8 mouse cellular contexts compared by ENCODE assay signal in genomic region chr8:6572066-6572665, GRCm38 (mm10).
A peak's percentile ranks its signal among the peaks of the same experiment; 100 is the strongest.
DNase-seq lines count a peak whose midpoint lies in the region; ATAC-seq and TF ChIP-seq lines count a peak whose summit lies in the region.

No protein-coding gene starts in this region.

- 41% methylated on average over 9 of the region's 9 CpGs for WGBS in forebrain, embryonic 11.5 days
- 16% methylated on average over 9 of the region's 9 CpGs for WGBS in lung, embryonic 16.5 days

- DNase-seq in ES-E14 (ENCODE audit: low read depth, low spot score) = peak; percentile 38
- DNase-seq in brain, adult 2 months (ENCODE audit: low read depth, low spot score) = peak; percentile 83
- peak; percentile 93 for DNase-seq in forebrain, embryonic 11.5 days (ENCODE audit: low spot score)
- DNase-seq in heart, postnatal 10 days = peak; percentile 81 to 93
- peak; percentile 71 to 91 for DNase-seq in layer of hippocampus, adult 18-20 months (ENCODE audit: low spot score in 2 of 2)
- DNase-seq in right cerebral cortex, adult 18-20 months = peak; percentile 81
- peak; percentile 60 to 83 for DNase-seq in urinary bladder, adult 18-20 months (ENCODE audit: low spot score in 2 of 2)

- no peak overlapping the region for H3K9ac ChIP-seq in ES-E14 (ENCODE audit: insufficient read depth, low read depth, low read length, poor library complexity, severe bottlenecking)
- H3K9ac ChIP-seq in forebrain, embryonic 11.5 days (ENCODE audit: low read length) = no peak overlapping the region
- H3K9ac ChIP-seq in lung, embryonic 16.5 days (ENCODE audit: low read length) = no peak overlapping the region

- no peak overlapping the region for H3K4me2 ChIP-seq in forebrain, embryonic 11.5 days (ENCODE audit: low read depth, low read length, severe bottlenecking)
- H3K4me2 ChIP-seq in lung, embryonic 16.5 days (ENCODE audit: low read depth, low read length) = peak overlapping the region; percentile 46

- no peak overlapping the region for H3K4me3 ChIP-seq in ES-E14 (ENCODE audit: insufficient read depth in 1 of 2, low read depth in 1 of 2, low read length in 2 of 2, poor library complexity in 1 of 2, severe bottlenecking in 1 of 2)
- H3K4me3 ChIP-seq in forebrain, embryonic 11.5 days (ENCODE audit: low read depth, low read length) = no peak overlapping the region
- peak overlapping the region; percentile 8; the same call in 1 of the 2 replicates for H3K4me3 ChIP-seq in lung, embryonic 16.5 days (ENCODE audit: low read length)

- no peaks in the 10 kb centered on the region for H3K9me3 ChIP-seq in ES-E14 (ENCODE audit: control insufficient read depth, insufficient read depth, low read depth, low read length)
- no peaks in the 10 kb centered on the region for H3K9me3 ChIP-seq in forebrain, embryonic 11.5 days (ENCODE audit: control insufficient read depth, low read length)
- H3K9me3 ChIP-seq in lung, embryonic 16.5 days (ENCODE audit: control insufficient read depth, low read length) = no peaks in the 10 kb centered on the region

- ATAC-seq in forebrain, embryonic 11.5 days (replicated peaks; ENCODE audit: low FRiP score) = peak; percentile 90
- ATAC-seq in lung, embryonic 16.5 days (ENCODE audit: low read depth) = peak; percentile 45; the same call in 1 of the 2 replicates

- intact Hi-C loops in heart, postnatal 10 days (cut with DNase I) = no loop called here

- no peak overlapping the region for H3K27ac ChIP-seq in ES-E14 (ENCODE audit: insufficient read depth, low read depth, low read length, poor library complexity, severe bottlenecking)
- no peak overlapping the region for H3K27ac ChIP-seq in forebrain, embryonic 11.5 days (ENCODE audit: low read depth, low read length)
- H3K27ac ChIP-seq in lung, embryonic 16.5 days (ENCODE audit: low read length) = no peak overlapping the region

- no peaks in the 10 kb centered on the region for H3K27me3 ChIP-seq in forebrain, embryonic 11.5 days (ENCODE audit: control insufficient read depth, insufficient read depth, low read length)
- no peaks in the 10 kb centered on the region for H3K27me3 ChIP-seq in lung, embryonic 16.5 days (ENCODE audit: control insufficient read depth, insufficient read depth, low read depth, low read length)

- no peaks in the 10 kb centered on the region for H3K4me1 ChIP-seq in ES-E14 (ENCODE audit: control insufficient read depth in 2 of 2, insufficient read depth in 2 of 2, low read length in 2 of 2, poor library complexity in 1 of 2)
- no peaks in the 10 kb centered on the region; the same call in 1 of the 2 replicates for H3K4me1 ChIP-seq in forebrain, embryonic 11.5 days (replicated peaks; ENCODE audit: control insufficient read depth, insufficient read depth, low read length)
- H3K4me1 ChIP-seq in lung, embryonic 16.5 days (replicated peaks; ENCODE audit: control insufficient read depth, insufficient read depth, low read length) = peaks cover 3% of the 10 kb centered on the region

- in situ Hi-C loops in ES-E14 (cut with MboI; ENCODE audit: low sequenced_read_pairs in 2 of 2, unreplicated experiment in 2 of 2) = no loop called here

- no peaks in the 10 kb centered on the region for H3K36me3 ChIP-seq in ES-E14 (ENCODE audit: control insufficient read depth, insufficient read depth, low read length, poor library complexity, severe bottlenecking)
- H3K36me3 ChIP-seq in forebrain, embryonic 11.5 days (ENCODE audit: control insufficient read depth, insufficient read depth, low read length) = no peaks in the 10 kb centered on the region
- H3K36me3 ChIP-seq in lung, embryonic 16.5 days (ENCODE audit: control insufficient read depth, insufficient read depth, low read length) = no peaks in the 10 kb centered on the region

TF ChIP-seq in ES-E14, 5 proteins besides CTCF, POLR2A, EP300 and RAD21:
- TF ChIP-seq ZNF384 (IDR thresholded peaks at IDR 0.05; ENCODE audit: low read depth, low read length) = peak; percentile 89
- no peak for TF ChIP-seq HCFC1 (IDR thresholded peaks at IDR 0.05; ENCODE audit: borderline replicate concordance, insufficient read depth, low read length)
- 0 out of 2 replicates have a peak, but pooled peaks have one; percentile 35 for TF ChIP-seq ZC3H11A (IDR thresholded peaks at IDR 0.05; ENCODE audit: borderline replicate concordance, low read depth, low read length)
- TF ChIP-seq CHD2 (IDR thresholded peaks at IDR 0.05; ENCODE audit: low read depth, low read length) = no peak
- TF ChIP-seq MAFK (IDR thresholded peaks at IDR 0.05; ENCODE audit: insufficient read depth, low read depth, low read length) = no peak

Comparison
In these comparisons a context has a peak if more than half of its experiments do, and no peak if none do; other contexts are left out.
1. DNase-seq: peak in every context shown above with its lines; median percentile 93 in forebrain, embryonic 11.5 days; 87 in heart, postnatal 10 days; 83 in brain, adult 2 months; 81 in layer of hippocampus, adult 18-20 months; 81 in right cerebral cortex, adult 18-20 months; 72 in urinary bladder, adult 18-20 months; 38 in ES-E14.